31 mouse cellular contexts compared by ENCODE assay signal in the genomic region with DNA sequence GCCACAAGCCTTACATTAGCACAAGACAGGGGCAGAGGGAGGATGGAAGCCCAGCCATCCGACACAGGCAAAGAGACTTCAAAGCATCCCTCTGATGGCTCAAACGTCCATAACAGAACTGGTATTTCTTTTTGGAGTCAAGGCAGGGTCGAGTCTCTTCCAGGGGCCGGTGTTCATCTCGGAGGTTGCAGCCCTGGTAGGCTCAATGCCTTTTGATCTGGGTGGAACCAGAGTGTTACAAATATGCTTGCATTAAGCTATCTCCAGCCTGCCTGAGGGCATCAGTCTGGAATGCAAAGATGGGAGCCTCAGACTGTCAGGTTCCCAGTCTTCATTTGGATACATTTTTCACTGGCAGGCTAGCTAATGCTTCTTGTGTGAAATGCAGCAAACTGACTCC. TPM values are rescaled to one million over a fixed set of nuclear protein-coding genes. Genes with fewer than 3 reads are reported as not detected.
DNase-seq lines count a peak whose midpoint lies in the region; ATAC-seq lines count a peak whose summit lies in the region.
"Had no signal": no experiment of that assay in that cellular context is flagged by ENCODE, and none has a peak within 500 bp of the region (broad histone marks: within the 10 kb centered on the region; RNA-seq: fewer than 3 reads in every experiment).

No protein-coding gene starts in this region.

- no peak overlapping the region for H3K4me2 ChIP-seq in neural tube, embryonic 13.5 days
- no peak overlapping the region for H3K4me2 ChIP-seq in midbrain, embryonic 13.5 days (replicated peaks)
- H3K4me2 ChIP-seq: embryonic facial prominence, embryonic 12.5 days; forebrain, embryonic 15.5 days; heart, embryonic 12.5 days; intestine, embryonic 15.5 days; neural tube, embryonic 12.5 days had no signal

- WGBS in neural tube, embryonic 13.5 days: 43% methylated on average over 5 of the region's 5 CpGs
- 47% methylated on average over 5 of the region's 5 CpGs for WGBS in midbrain, embryonic 13.5 days

- H3K9ac ChIP-seq in neural tube, embryonic 13.5 days: no peak overlapping the region
- H3K9ac ChIP-seq in midbrain, embryonic 13.5 days (replicated peaks): no peak overlapping the region
- H3K9ac ChIP-seq: embryonic facial prominence, embryonic 12.5 days; forebrain, embryonic 15.5 days; heart, embryonic 12.5 days; intestine, embryonic 15.5 days; liver, embryonic 14.5 days; neural tube, embryonic 12.5 days had no signal

- H3K4me1 ChIP-seq in neural tube, embryonic 13.5 days (replicated peaks): no peaks in the 10 kb centered on the region
- H3K4me1 ChIP-seq in midbrain, embryonic 13.5 days (replicated peaks): peaks cover 12% of the 10 kb centered on the region
- H3K4me1 ChIP-seq: embryonic facial prominence, embryonic 12.5 days; forebrain, embryonic 15.5 days; intestine, embryonic 15.5 days; neural tube, embryonic 12.5 days had no signal

- H3K4me3 ChIP-seq in neural tube, embryonic 13.5 days: no peak overlapping the region
- no peak overlapping the region for H3K4me3 ChIP-seq in midbrain, embryonic 13.5 days (replicated peaks)
- H3K4me3 ChIP-seq: embryonic facial prominence, embryonic 12.5 days; forebrain, embryonic 10.5 days; forebrain, embryonic 15.5 days; gastrocnemius, adult 2 months; heart, adult 2 months; heart, embryonic 12.5 days; intestine, embryonic 15.5 days; neural tube, embryonic 12.5 days had no signal

- no peaks in the 10 kb centered on the region for H3K27me3 ChIP-seq in neural tube, embryonic 13.5 days
- no peaks in the 10 kb centered on the region for H3K27me3 ChIP-seq in midbrain, embryonic 13.5 days
- H3K27me3 ChIP-seq: embryonic facial prominence, embryonic 12.5 days; forebrain, embryonic 15.5 days; heart, embryonic 12.5 days; intestine, embryonic 15.5 days; neural tube, embryonic 12.5 days had no signal

- H3K27ac ChIP-seq in neural tube, embryonic 13.5 days (replicated peaks): peak overlapping the region; percentile 28; the same call in 1 of the 2 replicates
- peak overlapping the region; percentile 25 for H3K27ac ChIP-seq in midbrain, embryonic 13.5 days
- H3K27ac ChIP-seq: embryonic facial prominence, embryonic 12.5 days; forebrain, embryonic 10.5 days; forebrain, embryonic 15.5 days; gastrocnemius, adult 2 months; heart, adult 2 months; intestine, embryonic 15.5 days; liver, embryonic 14.5 days; neural tube, embryonic 12.5 days had no signal

- no peaks in the 10 kb centered on the region for H3K36me3 ChIP-seq in neural tube, embryonic 13.5 days
- no peaks in the 10 kb centered on the region for H3K36me3 ChIP-seq in midbrain, embryonic 13.5 days
- H3K36me3 ChIP-seq: embryonic facial prominence, embryonic 12.5 days; forebrain, embryonic 15.5 days; G1E; heart, embryonic 12.5 days; intestine, embryonic 15.5 days; neural tube, embryonic 12.5 days had no signal

- ATAC-seq in neural tube, embryonic 13.5 days (ENCODE audit: low read depth): no peak
- no peak for ATAC-seq in midbrain, embryonic 13.5 days
- ATAC-seq: forebrain, embryonic 15.5 days; hindbrain, embryonic 16.5 days; intestine, embryonic 15.5 days had no signal

- DNase-seq in embryo, embryonic 10 days (ENCODE audit: low spot score): peak; percentile 32
- no peak for DNase-seq in embryo, embryonic 10.5 days (ENCODE audit: low spot score)
- DNase-seq in neural tube, embryonic 10.5 days (ENCODE audit: extremely low spot score, low spot score): no peak
- no peak for DNase-seq in lung, postnatal 25 days (ENCODE audit: low spot score)
- DNase-seq in adrenal gland, postnatal 25 days: no peak
- DNase-seq in right cerebral cortex, adult 2 months (ENCODE audit: low spot score in 2 of 2): no peak
- DNase-seq: adrenal gland, postnatal 14 days; cerebellum, adult 18-20 months; cerebellum, postnatal 10 days; gastrocnemius, adult 2 months; gastrocnemius, postnatal 36 days; heart, adult 2 months; kidney, adult 2 months; kidney, postnatal 4 days; left cerebral cortex, postnatal 4 days; liver; lung, adult 2 months; lung, postnatal 10 days; right cerebral cortex, postnatal 25 days; thymus, postnatal 25 days had no signal

- no peaks in the 10 kb centered on the region for H3K9me3 ChIP-seq in neural tube, embryonic 13.5 days
- no peaks in the 10 kb centered on the region for H3K9me3 ChIP-seq in midbrain, embryonic 13.5 days
- H3K9me3 ChIP-seq: embryonic facial prominence, embryonic 12.5 days; forebrain, embryonic 15.5 days; intestine, embryonic 15.5 days; neural tube, embryonic 12.5 days had no signal

RNA-seq across cellular contexts. Expression of a gene that starts 52.6 kb away (rescaled TPM):
- polyA plus RNA-seq in neural tube, embryonic 13.5 days (2015; fragmentation: Nextera tagmentation; extraction: Ambion mirVana): 70.0 and 74.5 TPM in 2 replicates
- polyA plus RNA-seq in midbrain, embryonic 13.5 days (2015; fragmentation: Nextera tagmentation; extraction: Ambion mirVana): 70.1 and 83.7 TPM in 2 replicates
- total RNA-seq in adrenal gland, postnatal 25 days (2021): 64.8 and 98.9 TPM in 2 replicates
